Mouse (Mus musculus) layer of hippocampus, adult 11-12 months (tissue): ENCODE measurements around the gene Ptms.

ENCODE experiments used
- DNase-seq: peaks from one replicate; pipeline ENCODE4 v3.0.0; 2022; ENCODE audit warnings: low spot score

The Ptms gene

GRCm38 (mm10) chr6:124930231-124930630 is 10.3 kb upstream of the Ptms start:
- DNase-seq = no peak

DNA sequence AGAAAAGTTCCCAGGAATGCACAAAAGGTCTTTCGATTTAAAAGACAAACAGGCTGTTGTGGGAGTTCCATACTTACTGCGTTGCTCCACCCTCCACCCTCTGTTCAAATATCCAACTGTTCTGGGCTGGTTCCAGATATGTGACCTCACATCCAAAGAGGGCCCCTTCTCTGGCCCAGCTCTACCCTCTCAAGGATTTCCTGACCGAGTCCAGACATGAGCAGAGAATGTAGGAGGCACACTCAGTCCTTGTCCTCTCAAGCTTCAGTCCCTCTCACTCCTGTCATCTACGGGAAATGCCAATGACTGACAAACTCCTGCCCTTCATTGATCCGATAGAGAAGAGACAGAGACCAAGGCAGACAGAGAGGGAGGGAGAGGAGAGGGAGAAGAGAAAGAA is 6.0 kb upstream of the Ptms start:
- DNase-seq = no peak

- DNase-seq = no peak
These were observed 5.4 kb upstream of the Ptms start for GRCm38 (mm10) chr6:124925173-124925793.

GRCm38 (mm10) chr6:124921539-124921938 is 1.6 kb upstream of the Ptms start:
- DNase-seq = no peak

DNA sequence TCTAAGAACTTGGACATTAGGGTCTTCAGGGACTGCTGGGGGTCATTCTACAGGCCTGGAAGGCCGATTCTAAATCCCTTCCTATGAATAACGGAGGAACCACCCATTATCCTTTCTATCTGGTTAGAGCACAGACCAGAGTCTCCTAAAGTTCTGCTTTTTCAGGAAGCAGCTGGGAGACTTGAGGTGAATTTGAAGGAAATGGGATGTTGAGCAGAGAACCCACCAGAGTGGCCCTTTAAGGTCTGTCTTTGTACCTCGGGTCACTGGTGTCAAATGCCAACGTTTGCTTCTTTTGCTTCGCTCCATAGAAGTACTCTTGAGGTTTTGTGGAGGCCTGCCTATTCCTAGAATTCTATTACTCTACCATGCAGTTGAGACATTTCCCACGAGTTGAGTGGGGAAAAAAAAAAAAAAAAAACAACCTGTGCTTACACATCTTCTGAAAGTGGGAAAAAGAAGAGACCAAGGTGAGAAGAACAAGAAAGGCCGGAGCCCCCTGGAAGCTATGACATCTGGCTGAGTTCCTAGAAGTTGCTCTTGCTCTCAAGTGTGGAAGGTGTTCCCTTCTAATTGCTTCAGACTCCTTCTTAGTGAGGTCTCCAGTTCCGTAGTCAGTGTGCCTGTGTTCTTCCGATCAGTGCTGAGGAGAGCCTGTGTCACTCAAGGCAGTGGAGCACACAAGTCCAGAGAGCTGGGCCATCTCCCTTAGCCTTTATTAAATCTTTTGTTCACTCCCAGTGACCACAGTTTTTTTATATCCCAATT is 599 bp upstream of the Ptms start:
- no peak for DNase-seq

- no peak for DNase-seq
These were observed 844 bp downstream of the Ptms start for GRCm38 (mm10) chr6:124918890-124919627.

GRCm38 (mm10) chr6:124918331-124918690 is 1.6 kb downstream of the Ptms start:
- DNase-seq = no peak

- peak; percentile 91 for DNase-seq
These were observed 2.2 kb downstream of the Ptms start for GRCm38 (mm10) chr6:124917518-124918330.

- peak; percentile 93 for DNase-seq
These were observed 3.0 kb downstream of the Ptms start for GRCm38 (mm10) chr6:124916695-124917517.

DNA sequence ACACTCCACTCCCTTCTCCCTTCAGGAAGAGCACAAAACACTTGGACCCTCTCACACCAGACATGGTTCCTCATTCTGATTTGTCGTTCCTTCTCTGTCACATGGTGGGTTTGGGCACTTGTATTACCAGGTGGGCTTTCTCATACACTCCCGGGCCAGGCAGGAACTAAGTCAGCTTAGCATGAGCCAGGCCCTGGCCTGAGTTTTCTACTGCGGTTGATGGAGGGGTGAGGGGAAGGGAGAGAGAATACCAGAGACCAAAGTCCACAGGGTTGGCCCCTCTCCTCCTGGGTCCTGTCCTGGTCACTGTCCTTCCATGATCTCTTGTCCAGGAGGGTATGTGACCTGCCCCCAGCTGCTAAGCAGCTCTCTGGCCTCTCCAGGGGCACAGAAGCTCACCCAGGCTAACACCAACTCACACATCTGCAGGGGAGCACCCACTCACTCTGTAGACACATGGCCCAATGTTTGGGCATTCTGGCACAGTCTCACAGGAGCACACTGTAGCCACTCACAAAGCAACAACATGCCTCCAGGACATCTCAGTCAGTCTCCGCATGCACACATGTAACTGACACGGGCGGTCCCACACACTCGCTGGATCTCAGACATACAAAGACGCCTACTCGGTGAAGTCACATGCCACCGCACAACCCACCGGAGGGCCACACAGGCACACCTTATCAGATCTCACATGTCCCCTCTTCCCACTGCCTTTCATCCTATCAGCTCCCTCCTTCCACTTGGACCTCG is 3.8 kb downstream of the Ptms start:
- DNase-seq = peak; percentile 77

DNA sequence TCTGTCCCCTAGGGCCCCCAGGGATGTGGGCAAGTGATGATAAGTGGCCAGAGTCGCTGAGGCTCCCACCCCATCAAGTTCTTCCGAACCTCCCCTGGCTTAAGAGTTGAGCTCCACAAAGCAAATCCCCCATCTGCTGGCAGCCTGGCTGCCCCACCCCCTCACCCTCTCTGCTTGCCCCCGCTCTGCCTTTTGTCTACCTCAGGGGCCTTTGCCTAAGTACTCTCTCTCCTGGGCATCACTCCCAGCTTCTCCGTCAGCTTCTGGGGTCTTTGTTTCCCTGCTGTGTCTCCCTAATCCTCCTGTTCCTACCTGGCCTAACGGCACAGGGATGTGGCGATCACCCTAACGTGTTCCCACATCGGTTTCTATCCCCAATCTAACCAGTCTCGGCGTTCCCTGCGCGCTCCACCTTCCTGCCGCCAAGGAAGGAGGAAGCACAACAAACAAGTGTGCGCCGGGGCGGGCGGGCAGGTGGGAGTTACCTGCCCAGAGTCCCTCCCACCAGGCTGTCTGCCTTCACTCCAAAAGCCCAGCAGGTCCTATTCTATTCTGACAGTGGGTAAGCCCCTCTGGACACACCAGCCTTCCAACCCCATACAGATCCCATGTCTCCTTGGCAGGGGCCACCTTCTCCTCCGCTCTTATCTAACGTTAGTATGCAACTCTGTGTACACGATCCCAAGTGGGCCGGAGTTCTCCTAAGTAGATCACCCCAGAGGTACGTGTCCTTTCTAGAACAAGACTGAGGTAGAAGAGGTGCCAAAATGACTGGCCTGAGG is 4.6 kb downstream of the Ptms start:
- peak; percentile 46 for DNase-seq

DNA sequence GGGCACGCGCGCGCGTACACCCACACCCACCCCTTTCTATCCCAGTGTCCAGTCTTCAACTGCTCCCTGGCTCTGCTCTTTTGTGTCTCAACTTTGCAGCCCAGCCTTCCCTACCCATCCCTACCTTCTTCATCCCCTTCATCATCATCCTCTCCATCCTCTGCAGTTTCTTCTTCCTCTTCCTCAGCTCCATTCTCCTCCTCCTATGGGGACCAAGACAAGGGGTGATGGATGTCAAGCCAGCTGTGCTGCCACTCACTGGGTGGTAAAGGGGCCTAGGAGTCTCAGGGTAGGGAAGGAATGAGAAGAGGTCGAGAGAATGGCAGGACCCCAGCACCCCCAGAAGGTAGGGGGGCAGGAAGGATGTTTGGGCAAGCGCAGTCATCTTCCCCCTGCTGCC is 5.4 kb downstream of the Ptms start:
- no peak for DNase-seq

- DNase-seq = no peak
These were observed 6.1 kb downstream of the Ptms start for GRCm38 (mm10) chr6:124913721-124914285.

DNA sequence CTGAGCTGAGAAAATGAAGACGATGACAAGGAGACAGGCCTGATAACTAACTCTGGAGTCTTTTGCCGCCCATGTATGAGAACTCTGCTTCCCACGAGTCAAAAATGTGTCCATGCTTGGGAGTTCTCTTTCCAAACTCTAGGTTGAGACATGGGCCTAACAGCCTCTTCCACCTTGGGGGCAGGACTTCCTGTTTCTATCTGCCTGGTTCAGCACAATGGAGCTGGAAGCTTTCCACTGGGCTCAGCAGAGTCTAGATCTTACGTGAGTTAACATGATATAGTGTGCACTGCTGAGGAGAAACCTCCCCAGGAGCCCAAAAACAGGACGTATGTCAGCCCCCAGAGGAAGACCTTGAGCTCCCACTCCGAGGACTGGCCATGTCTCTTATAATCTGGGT is 6.7 kb downstream of the Ptms start:
- DNase-seq = no peak

GRCm38 (mm10) chr6:124911533-124912218 is 8.2 kb downstream of the Ptms start, which contains the start of gene Lag3:
TSS of gene Lag3 (minus strand) at chr6:124911705.
- no peak for DNase-seq

DNA sequence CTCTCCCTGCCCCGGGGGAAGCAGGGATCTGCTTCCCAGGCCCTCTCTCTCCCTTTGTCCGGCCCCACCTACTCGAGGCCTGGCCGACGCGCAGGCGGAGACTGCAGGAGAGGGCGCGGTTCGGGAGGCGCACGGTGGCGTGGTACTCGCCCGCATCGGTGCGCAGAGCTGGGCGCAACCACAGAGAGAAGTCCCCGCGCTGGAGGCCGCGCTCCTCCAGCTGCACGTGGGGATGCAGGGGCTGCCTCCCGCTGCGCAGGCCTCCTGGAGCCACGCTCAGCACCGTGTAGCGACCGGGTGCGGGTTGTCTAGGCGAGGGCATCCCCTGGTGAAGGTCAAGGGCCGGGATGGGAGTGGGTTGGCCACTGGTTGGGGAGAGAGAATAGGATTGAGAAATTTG is 9.9 kb downstream of the Ptms start:
- no peak for DNase-seq

- no peak for DNase-seq
These were observed 12.1 kb downstream of the Ptms start for GRCm38 (mm10) chr6:124907767-124908166.

DNA sequence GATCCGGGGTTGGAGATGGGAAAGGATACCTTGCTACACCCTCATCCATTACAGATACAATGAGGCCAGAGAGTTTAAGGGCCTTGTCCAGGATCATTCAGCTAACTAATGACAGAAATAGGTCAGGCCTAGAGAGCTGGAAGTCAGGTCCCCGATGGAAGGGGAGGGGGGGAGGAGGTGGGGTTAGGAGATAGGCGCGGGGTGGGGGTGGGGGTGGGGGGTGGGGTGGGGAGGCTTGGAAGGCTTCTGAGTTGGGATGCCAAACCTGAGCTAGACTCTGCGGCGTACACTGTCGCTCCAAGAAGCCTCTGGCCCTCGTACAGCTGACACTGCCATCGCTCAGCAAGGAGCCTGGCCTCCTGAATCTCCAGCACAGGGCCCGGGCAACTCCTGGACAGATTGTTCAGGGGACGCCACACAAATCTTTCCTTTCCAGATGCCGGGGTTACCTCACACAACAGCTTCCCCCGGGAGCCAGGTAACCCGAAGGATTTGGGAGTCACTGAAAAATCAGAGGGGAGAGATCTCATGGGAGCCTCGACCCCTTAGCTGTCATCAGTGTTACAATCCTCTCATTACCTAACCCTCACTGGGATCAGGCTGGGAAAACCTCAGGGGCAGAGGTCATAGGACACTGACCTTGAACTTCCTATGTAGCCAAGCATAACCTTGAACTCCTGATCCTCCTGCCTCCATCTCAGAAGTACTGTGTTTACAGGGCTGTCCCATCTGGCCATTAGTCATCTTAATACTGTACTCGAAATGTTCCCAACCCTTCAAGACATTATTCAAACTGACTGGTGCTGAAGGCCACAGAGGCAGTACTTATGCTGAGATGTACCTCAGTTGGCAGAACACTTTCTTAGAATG is 14.7 kb downstream of the Ptms start:
- no peak for DNase-seq
